Mouse (Mus musculus): ENCODE measurements around the gene Chmp3. TPM values are rescaled to one million over a fixed set of nuclear protein-coding genes. Genes with fewer than 3 reads are reported as not detected.
A peak's percentile ranks its signal among the peaks of the same experiment; 100 is the strongest.

Gene Chmp3
- polyA plus RNA-seq (2011; ENCODE audit: insufficient read length, low read depth, missing spikeins) = 211 and 223 TPM in 2 replicates

GRCm38 (mm10) chr6:71543686-71544499 is at the start of gene Chmp3:
Chmp3 (plus strand) TSS chr6:71543797.
- TF ChIP-seq POLR2A (IDR thresholded peaks at IDR 0.05; ENCODE audit: low read depth, low read length) (peak; percentile 70), CTCF (IDR thresholded peaks at IDR 0.05; ENCODE audit: borderline replicate concordance, insufficient read depth, low read length) (no peak)
- Histone ChIP-seq H3K27ac (ENCODE audit: insufficient read depth, low read length) (peak within 1 kb of the TSS; percentile 97), H3K4me3 (ENCODE audit: insufficient read depth, low read length) (peak within 1 kb of the TSS; percentile 92), H3K4me1 (ENCODE audit: control insufficient read depth, insufficient read depth, low read length) (no peaks in the 10 kb centered on the region)

GRCm38 (mm10) chr6:71494341-71495020 is 49.1 kb upstream of the Chmp3 start:
- Histone ChIP-seq H3K4me1 (ENCODE audit: control insufficient read depth, insufficient read depth, low read length) (no peaks in the 10 kb centered on the region), H3K27ac (ENCODE audit: insufficient read depth, low read length) (peak overlapping the region; percentile 76), H3K4me3 (ENCODE audit: insufficient read depth, low read length) (peak overlapping the region; percentile 64)
- TF ChIP-seq POLR2A (IDR thresholded peaks at IDR 0.05; ENCODE audit: low read depth, low read length) = peak; percentile 34
- TF ChIP-seq CTCF (IDR thresholded peaks at IDR 0.05; ENCODE audit: borderline replicate concordance, insufficient read depth, low read length) = no peak

GRCm38 (mm10) chr6:71500575-71500974 is 43.0 kb upstream of the Chmp3 start:
- TF ChIP-seq POLR2A (IDR thresholded peaks at IDR 0.05; ENCODE audit: low read depth, low read length) = no peak
- TF ChIP-seq CTCF (IDR thresholded peaks at IDR 0.05; ENCODE audit: borderline replicate concordance, insufficient read depth, low read length) = no peak

GRCm38 (mm10) chr6:71503001-71503400 is 40.6 kb upstream of the Chmp3 start:
- no peak for TF ChIP-seq CTCF (IDR thresholded peaks at IDR 0.05; ENCODE audit: borderline replicate concordance, insufficient read depth, low read length)
- TF ChIP-seq POLR2A (IDR thresholded peaks at IDR 0.05; ENCODE audit: low read depth, low read length) = no peak
- H3K4me1 ChIP-seq (ENCODE audit: control insufficient read depth, insufficient read depth, low read length) = no peaks in the 10 kb centered on the region
- no peak overlapping the region for H3K4me3 ChIP-seq (ENCODE audit: insufficient read depth, low read length)
- no peak overlapping the region for H3K27ac ChIP-seq (ENCODE audit: insufficient read depth, low read length)

More at GRCm38 (mm10) chr6:71500575-71500974, 43.0 kb upstream of the Chmp3 start:
- Histone ChIP-seq H3K4me1 (ENCODE audit: control insufficient read depth, insufficient read depth, low read length) (no peaks in the 10 kb centered on the region), H3K4me3 (ENCODE audit: insufficient read depth, low read length) (no peak overlapping the region), H3K27ac (ENCODE audit: insufficient read depth, low read length) (no peak overlapping the region)

DNA sequence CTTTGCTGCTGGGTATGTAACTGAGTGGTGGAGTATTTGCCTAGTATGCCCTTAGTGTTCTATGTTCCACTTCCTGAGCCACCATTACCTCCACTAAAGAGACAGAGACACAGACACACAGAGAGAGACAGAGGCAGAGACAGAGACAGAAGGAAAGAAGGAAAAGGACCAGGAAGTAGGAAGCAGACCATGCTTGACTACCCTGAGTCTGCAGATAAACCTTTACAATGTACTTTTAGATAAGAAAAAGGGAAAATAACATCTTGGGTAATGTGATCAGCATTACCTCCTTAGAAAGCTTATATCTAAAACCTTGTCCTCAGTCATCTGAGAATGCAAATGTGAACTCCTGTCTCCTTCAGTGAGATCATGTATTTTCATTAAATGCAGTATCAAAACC is 39.9 kb upstream of the Chmp3 start:
- TF ChIP-seq POLR2A (IDR thresholded peaks at IDR 0.05; ENCODE audit: low read depth, low read length) (no peak), CTCF (IDR thresholded peaks at IDR 0.05; ENCODE audit: borderline replicate concordance, insufficient read depth, low read length) (no peak)
- Histone ChIP-seq H3K4me1 (ENCODE audit: control insufficient read depth, insufficient read depth, low read length) (no peaks in the 10 kb centered on the region), H3K4me3 (ENCODE audit: insufficient read depth, low read length) (no peak overlapping the region), H3K27ac (ENCODE audit: insufficient read depth, low read length) (no peak overlapping the region)

GRCm38 (mm10) chr6:71504091-71504490 is 39.5 kb upstream of the Chmp3 start:
- Histone ChIP-seq H3K4me3 (ENCODE audit: insufficient read depth, low read length) (no peak overlapping the region), H3K27ac (ENCODE audit: insufficient read depth, low read length) (no peak overlapping the region), H3K4me1 (ENCODE audit: control insufficient read depth, insufficient read depth, low read length) (no peaks in the 10 kb centered on the region)
- TF ChIP-seq POLR2A (IDR thresholded peaks at IDR 0.05; ENCODE audit: low read depth, low read length) = no peak
- no peak for TF ChIP-seq CTCF (IDR thresholded peaks at IDR 0.05; ENCODE audit: borderline replicate concordance, insufficient read depth, low read length)

DNA sequence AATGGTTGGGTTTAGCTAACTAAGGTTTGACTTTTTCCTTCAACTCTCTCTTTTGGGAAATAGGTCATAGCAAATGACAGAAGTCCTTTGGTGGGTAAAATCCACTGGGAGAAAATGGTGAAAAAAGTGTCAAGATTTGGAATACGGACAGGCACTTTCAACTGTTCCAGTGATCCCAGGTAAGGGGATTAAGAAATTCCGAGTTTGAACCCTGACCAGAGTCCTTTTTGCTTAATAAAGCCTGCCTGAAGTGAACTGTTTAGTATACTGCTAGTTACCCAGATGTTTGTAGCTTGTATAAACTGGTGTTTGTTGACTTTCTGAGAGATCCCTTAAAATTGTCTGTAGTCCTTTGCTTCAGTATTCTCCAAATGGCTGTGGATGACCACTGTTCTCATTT is 37.9 kb upstream of the Chmp3 start:
- TF ChIP-seq POLR2A (IDR thresholded peaks at IDR 0.05; ENCODE audit: low read depth, low read length) (no peak), CTCF (IDR thresholded peaks at IDR 0.05; ENCODE audit: borderline replicate concordance, insufficient read depth, low read length) (no peak)
- H3K27ac ChIP-seq (ENCODE audit: insufficient read depth, low read length) = no peak overlapping the region
- H3K4me1 ChIP-seq (ENCODE audit: control insufficient read depth, insufficient read depth, low read length) = no peaks in the 10 kb centered on the region
- no peak overlapping the region for H3K4me3 ChIP-seq (ENCODE audit: insufficient read depth, low read length)

DNA sequence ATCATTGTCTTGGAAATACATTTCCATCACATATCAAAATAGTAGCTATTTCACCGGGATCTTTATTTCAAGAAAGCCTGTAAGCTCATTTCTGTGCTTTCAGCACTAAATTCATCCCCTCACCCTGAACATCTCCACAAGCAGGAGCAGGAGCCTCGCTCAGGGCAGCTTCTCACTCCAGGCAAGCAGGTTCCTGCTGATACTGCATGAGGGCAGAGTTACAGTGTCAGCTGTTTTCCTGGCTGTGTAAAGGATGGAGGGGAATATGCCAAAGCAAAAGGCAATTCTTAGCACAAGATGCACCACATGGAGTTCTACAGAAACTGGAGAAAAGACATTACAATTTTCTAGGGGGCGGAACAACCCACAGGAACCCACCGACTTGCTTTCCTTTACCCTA is 24.1 kb upstream of the Chmp3 start:
- Histone ChIP-seq H3K4me1 (ENCODE audit: control insufficient read depth, insufficient read depth, low read length) (0 out of 2 replicates have a peak, but pooled peaks cover 4% of the 10 kb centered on the region), H3K27ac (ENCODE audit: insufficient read depth, low read length) (no peak overlapping the region), H3K4me3 (ENCODE audit: insufficient read depth, low read length) (no peak overlapping the region)
- TF ChIP-seq POLR2A (IDR thresholded peaks at IDR 0.05; ENCODE audit: low read depth, low read length) (no peak), CTCF (IDR thresholded peaks at IDR 0.05; ENCODE audit: borderline replicate concordance, insufficient read depth, low read length) (no peak)

- 0 out of 2 replicates have a peak, but pooled peaks cover 4% of the 10 kb centered on the region for H3K4me1 ChIP-seq (ENCODE audit: control insufficient read depth, insufficient read depth, low read length)
- H3K27ac ChIP-seq (ENCODE audit: insufficient read depth, low read length) = no peak overlapping the region
- TF ChIP-seq CTCF (IDR thresholded peaks at IDR 0.05; ENCODE audit: borderline replicate concordance, insufficient read depth, low read length) (no peak), POLR2A (IDR thresholded peaks at IDR 0.05; ENCODE audit: low read depth, low read length) (no peak)
- H3K4me3 ChIP-seq (ENCODE audit: insufficient read depth, low read length) = no peak overlapping the region
Observed at GRCm38 (mm10) chr6:71525556-71525955, 18.0 kb upstream of the Chmp3 start.

DNA sequence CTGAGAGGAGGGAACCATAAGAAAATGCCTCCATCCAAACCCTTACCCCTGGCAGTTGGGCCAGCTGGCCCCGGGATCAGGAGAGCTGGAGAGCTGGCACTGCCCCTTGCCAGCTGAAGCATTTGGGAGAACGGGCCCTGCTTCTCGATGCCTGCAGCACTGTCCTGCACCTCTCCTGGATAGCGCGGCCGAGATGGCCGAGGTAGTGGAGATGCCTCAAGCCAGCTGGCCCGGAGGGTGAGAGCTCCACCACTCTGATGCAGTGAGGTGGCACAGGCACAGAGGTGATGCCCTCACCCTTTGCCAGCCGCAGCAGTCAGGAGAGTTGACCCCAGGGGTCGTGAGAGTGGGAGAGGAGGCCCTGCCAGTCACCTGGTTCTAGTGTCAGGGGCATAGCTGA is 16.5 kb upstream of the Chmp3 start:
- H3K4me3 ChIP-seq (ENCODE audit: insufficient read depth, low read length) = no peak overlapping the region

More for the DNA sequence above, 16.5 kb upstream of the Chmp3 start:
- Histone ChIP-seq H3K4me1 (ENCODE audit: control insufficient read depth, insufficient read depth, low read length) (0 out of 2 replicates have a peak, but pooled peaks cover 4% of the 10 kb centered on the region), H3K27ac (ENCODE audit: insufficient read depth, low read length) (no peak overlapping the region)
- TF ChIP-seq CTCF (IDR thresholded peaks at IDR 0.05; ENCODE audit: borderline replicate concordance, insufficient read depth, low read length) (no peak), POLR2A (IDR thresholded peaks at IDR 0.05; ENCODE audit: low read depth, low read length) (no peak)

All from embryonic fibroblast, embryonic 13.5 days (primary cell).